Mouse (Mus musculus) forelimb bud, embryonic 11.5 days (tissue): Measurements from ENCODE around the gene Efna3.
A peak's percentile ranks its signal among the peaks of the same experiment; 100 is the strongest.

Experiments
- DNase-seq: peaks from one replicate; pipeline ENCODE4 v3.0.0-alpha.2; 2012; ENCODE audit warnings: low read depth, low spot score

Efna3 gene

GRCm38 (mm10) chr3:89337721-89338578 lies 15.2 kb upstream of the Efna3 start, which contains the start of gene Efna4:
TSS of gene Efna4 (minus strand) at chr3:89338028.
- DNase-seq, result peak; percentile 90

GRCm38 (mm10) chr3:89337062-89337720 lies 14.4 kb upstream of the Efna3 start:
- no peak for DNase-seq

GRCm38 (mm10) chr3:89336529-89336928 lies 13.8 kb upstream of the Efna3 start:
- DNase-seq, result no peak

GRCm38 (mm10) chr3:89333053-89333452 lies 10.3 kb upstream of the Efna3 start:
- no peak for DNase-seq

DNA sequence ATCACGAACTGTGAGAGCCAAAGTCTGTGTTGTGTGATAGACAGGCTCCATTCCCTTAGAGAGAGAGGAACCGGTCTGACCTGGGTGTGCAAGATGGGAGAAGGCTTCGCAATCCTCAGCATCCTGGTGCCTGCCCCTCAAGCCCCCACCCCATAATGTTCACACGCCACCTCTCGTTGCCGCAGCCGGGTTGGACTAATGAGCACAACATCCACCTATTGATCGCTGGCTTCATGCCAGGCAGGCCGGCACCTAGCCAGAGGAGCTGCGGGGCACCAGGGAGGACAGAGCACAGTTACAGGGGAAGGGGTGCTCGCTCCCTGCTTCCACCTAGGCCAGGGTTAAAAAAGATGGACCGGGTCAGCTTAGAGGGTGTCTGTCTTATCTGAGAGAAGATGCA lies 9.7 kb upstream of the Efna3 start:
- no peak for DNase-seq

- DNase-seq, result no peak
Observed at GRCm38 (mm10) chr3:89332013-89332412, 9.2 kb upstream of the Efna3 start.

DNA sequence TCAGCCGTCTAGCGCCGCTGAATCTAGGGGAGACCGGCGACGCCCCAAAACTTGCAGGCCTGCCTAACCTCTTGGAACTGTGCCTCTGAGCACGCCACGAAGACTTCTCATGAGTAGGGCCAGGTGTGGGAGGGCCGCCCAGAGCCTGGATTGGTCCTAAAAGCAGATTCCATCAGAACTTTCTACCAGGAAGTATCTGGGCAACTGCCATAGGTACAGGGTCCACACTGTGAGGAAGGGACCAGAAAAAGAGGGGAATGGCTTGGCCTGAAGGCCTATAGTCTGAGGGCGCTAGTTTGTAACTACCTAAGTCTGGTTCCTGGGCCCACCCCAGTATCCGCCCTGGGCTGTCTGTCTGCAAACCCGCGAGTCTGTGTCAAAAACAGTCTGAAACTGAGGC lies 8.8 kb upstream of the Efna3 start:
- DNase-seq, result no peak

GRCm38 (mm10) chr3:89330948-89331347 lies 8.2 kb upstream of the Efna3 start:
- peak; percentile 67 for DNase-seq

DNA sequence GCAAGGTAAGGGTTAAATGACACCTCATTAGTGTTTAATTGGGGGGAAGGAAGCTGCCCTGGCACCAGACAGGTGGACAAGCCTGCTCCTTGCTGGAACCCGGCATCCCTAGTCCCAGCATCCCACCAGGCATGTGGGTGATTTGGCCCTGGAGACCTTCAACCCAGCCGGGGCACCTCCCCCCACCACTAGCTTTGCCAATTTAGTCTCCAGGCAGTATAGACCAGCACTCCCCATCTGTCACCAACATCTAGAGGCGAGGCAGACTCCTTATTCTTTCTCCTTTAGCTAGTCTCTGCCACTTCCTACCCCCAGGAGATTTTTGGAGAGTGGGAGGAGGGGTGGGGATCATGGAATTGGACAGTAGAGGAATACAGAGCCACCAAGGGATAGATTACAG lies 7.6 kb upstream of the Efna3 start:
- no peak for DNase-seq

GRCm38 (mm10) chr3:89328623-89329022 lies 5.9 kb upstream of the Efna3 start:
- no peak for DNase-seq

GRCm38 (mm10) chr3:89327371-89327870 lies 4.7 kb upstream of the Efna3 start:
- DNase-seq, result no peak

GRCm38 (mm10) chr3:89325882-89326281 lies 3.1 kb upstream of the Efna3 start:
- no peak for DNase-seq

GRCm38 (mm10) chr3:89322131-89322500 lies 649 bp downstream of the Efna3 start:
- DNase-seq, result no peak

- no peak for DNase-seq
Observed at GRCm38 (mm10) chr3:89321183-89322130, 1.3 kb downstream of the Efna3 start.

GRCm38 (mm10) chr3:89320581-89321182 lies 2.1 kb downstream of the Efna3 start:
- DNase-seq, result peak; percentile 85

DNA sequence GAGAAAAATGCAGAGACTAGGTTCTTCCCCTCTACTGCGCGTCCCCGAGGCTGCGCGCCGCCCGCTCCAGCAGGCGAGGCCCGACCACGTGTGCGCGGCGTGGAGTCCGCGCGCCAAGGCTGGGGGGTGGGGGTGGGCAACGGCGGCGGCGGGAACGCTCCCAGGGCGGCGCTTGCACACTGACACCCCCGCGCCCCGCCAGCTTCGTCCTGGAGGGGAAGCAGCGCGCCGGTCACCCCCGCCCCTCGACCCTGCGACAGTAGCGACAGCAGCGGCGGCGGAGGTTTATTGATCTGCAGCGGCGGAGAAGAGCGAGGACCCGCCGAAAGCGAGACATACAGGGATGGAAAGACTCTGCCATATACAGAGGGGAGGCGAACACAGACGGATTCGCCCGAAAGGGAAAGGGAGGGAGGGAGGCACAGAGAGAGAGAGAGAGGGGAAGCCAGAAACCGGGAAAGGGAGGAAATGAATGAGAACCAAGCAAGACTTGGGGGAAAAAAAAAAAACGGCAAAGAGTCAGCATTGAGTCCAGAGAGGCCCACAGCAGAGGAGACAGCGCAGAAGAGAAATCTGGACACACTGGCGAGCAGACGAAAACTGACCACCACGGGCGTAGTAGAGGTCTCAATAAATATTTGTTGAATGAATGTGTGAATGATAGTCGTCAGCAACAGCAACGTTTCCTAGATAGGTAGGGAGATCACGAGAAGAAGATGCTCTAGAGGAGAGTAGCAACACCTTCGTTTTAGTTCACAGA lies 3.0 kb downstream of the Efna3 start:
- no peak for DNase-seq

DNA sequence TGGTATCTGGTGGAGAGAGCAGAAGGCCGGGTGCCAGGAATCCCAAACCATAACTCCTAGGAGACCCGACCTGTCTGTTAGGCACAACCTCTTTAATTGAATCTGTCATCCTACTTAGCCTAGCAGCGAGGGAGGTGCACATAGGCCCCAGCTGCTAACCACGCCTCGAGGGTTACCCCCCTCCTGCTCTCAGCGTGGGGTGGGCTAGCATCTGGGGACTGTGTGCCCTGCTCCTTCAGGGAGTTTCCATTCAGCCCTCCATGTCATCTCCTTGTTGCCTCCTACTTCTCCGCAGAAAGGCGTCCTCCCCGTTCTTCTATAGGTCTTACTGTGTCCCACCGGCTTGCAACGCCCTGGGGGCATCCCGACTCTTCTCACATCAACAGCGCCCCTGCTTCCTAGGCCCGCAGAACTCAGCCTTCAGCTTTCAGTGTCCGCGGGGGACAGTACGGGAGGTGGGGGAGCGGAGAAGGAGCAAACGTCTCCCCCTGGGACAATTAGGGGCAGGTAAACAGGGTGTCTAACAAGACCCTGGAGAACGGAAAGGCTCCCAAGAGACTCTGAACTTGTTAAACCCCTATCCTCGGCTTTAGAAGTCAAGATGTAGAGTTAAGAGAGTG lies 3.7 kb downstream of the Efna3 start:
- DNase-seq, result no peak

GRCm38 (mm10) chr3:89318316-89318715 lies 4.4 kb downstream of the Efna3 start:
- DNase-seq, result no peak

DNA sequence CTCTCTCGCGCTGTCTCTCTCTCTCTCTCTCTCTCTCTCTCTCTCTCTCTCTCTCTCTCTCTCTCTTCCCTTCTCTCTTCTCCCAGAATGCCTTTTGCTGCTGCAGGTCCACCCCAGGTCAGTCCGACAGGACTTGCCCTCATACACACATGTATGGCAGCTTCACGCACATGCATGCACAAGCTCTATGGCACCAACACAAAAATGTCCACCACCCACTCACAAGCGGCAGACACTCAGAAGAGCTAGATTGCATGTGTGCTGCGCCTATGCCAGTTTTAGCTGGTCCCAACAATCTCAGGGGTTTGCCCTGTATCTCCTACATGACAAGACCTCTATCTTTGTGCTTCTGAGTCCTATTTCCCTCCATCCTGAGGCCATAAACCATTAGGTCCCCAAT lies 5.5 kb downstream of the Efna3 start:
- DNase-seq, result no peak

GRCm38 (mm10) chr3:89316833-89317232 lies 5.9 kb downstream of the Efna3 start:
- peak; percentile 94 for DNase-seq
